Mouse (Mus musculus): Measurements from ENCODE around the gene Gm20517.

DNA sequence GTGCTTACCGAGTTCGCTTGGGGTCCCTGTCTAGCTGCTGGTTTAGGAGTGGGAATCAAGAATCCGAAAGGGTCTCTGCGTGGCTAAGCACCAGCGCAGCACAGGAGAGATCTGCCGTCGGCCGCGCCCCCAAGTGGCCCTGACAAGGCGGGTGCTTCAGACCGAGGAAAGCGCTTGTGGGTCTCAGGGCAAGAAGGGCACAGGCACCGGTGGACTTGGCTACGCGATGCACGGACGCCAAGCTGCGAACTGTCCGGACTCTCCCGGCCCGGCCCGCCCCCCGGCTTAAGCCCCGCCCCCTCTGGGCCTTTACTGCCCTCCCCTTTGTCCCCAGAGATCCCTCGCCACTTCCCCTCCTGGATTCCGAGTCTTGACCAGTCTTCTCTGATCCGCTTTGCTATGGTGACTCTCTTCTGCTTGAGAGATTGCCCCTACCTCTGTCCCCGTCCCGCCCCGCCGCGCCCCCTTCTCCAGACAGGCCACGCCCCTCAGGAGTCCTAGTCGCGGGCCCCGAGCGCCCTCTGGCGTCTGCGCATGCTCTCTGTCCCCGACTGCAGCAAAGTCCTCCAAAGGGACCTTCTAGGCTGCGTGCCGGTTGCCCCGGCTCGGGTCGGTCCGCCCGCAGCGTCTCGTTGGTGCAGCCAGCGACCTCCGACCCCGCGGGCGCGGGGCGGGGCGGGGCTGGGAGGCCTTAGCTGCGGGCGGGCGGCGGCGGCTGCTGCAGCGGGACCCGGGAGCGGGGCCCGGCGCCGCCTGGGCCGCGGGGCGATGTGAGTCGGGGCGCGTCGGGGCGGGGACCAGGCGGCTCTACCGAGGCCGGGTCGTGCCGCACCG lies 83.3 kb downstream of the Gm20517 start, which contains the start of gene Prickle4:
- TF ChIP-seq POLR2A (IDR thresholded peaks at IDR 0.05; ENCODE audit: extremely low read depth, insufficient read depth, low read length) (peak; percentile 35; the same call in 1 of the 2 replicates), CTCF (IDR thresholded peaks at IDR 0.05; ENCODE audit: extremely low read depth, insufficient read depth, low read length) (peak; percentile 45)

Measured in cortical plate, adult 2 months (tissue).